Mouse (Mus musculus) cerebellum, postnatal 14 days (tissue): ENCODE results near the gene Ern2.

ENCODE experiments used
- DNase-seq, 2 experiments: peaks; one replicate each; pipeline ENCODE4 v3.0.0; 2021; ENCODE audit warnings: mixed read lengths in 2 of 2

Ern2 gene

GRCm38 (mm10) chr7:122158915-122159902 is 26.8 kb downstream of the Ern2 start, which contains the start of gene Plk1:
Gene Plk1 (plus strand): TSS chr7:122159439.
- DNase-seq = peak; percentile 83 to 85

DNA sequence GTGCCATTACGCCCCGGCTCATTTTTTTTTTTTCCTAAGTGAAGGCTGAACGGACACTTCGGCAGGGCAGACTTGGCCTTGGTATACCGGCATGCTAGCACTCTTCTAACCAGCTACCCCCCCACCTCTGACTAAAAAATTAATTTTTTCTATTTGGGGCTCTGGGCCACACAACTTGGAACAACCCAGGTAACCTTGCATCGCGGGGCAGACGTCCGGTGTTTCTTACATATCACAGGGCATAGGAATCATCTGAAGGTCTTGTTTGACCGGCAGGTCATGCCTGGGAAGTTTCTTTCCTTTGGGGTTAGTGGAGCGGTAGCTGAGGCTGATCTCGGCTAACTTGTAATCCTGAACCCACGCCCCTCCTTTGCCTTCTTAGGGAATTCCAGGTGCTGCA is 27.5 kb downstream of the Ern2 start:
- DNase-seq = peak in 1 of 2 experiments; percentile 6

DNA sequence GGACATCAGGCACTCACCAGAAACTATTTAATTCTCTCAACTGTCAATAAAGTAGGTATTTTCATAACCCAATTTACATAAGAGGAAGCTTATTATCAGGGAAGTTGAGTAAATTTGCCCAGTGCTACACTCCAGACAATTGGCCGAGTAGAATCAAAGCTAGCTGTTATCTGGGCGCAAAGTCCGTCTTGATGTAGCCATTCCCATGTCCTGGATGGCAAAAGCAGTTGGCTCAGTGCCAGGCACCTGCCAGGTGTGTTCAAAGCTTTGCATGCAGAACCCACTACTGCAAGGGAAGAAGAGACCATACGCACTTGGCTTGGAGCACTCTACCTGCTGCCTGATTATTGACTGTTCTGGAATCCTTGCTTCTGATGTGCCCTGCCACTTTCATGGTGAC is 33.5 kb downstream of the Ern2 start:
- DNase-seq = peak in 1 of 2 experiments; percentile 9

DNA sequence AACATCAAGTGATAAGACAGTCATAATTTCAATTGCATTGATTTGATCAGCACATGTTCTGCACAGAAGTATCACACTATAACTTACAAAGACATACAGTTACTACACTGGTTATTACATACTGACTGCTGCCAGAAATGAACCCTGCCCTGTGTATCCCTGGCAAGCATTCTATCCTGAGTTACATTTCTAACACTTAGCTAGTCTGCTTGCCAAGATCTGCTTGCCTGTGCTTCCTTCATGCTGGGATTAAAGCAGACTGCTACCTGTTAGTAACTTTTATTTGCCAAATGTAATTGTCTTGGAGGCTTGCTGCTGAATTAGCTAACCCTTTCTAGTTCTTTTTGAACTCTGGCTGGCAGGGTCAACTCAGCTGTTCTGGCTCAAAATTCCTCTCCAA is 45.0 kb downstream of the Ern2 start:
- DNase-seq = no peak

DNA sequence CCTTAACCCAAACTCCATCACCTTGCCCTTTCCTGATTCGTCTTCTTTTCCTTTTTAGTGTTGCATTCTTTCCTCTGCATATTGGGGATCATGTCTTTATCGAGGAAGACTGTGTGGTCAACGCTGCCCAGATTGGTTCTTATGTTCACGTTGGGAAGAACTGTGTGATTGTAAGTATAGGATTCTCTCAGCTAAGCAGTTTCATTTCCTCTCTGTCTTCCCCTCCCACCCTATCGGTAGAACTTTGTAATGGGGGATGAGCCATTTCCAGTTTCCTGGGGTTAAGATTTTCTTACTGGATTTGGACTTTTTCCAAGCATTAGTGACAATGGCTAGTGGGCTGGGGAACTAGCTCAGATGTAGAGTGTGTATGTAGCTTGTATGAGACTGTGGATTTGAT is 47.8 kb downstream of the Ern2 start:
- no peak for DNase-seq

- DNase-seq = no peak
Measured at GRCm38 (mm10) chr7:122137071-122137470, 48.9 kb downstream of the Ern2 start.

- DNase-seq = peak; percentile 10 to 46
Measured at GRCm38 (mm10) chr7:122135070-122135469, 50.9 kb downstream of the Ern2 start.

GRCm38 (mm10) chr7:122133338-122133625 is 52.7 kb downstream of the Ern2 start:
- DNase-seq = no peak

DNA sequence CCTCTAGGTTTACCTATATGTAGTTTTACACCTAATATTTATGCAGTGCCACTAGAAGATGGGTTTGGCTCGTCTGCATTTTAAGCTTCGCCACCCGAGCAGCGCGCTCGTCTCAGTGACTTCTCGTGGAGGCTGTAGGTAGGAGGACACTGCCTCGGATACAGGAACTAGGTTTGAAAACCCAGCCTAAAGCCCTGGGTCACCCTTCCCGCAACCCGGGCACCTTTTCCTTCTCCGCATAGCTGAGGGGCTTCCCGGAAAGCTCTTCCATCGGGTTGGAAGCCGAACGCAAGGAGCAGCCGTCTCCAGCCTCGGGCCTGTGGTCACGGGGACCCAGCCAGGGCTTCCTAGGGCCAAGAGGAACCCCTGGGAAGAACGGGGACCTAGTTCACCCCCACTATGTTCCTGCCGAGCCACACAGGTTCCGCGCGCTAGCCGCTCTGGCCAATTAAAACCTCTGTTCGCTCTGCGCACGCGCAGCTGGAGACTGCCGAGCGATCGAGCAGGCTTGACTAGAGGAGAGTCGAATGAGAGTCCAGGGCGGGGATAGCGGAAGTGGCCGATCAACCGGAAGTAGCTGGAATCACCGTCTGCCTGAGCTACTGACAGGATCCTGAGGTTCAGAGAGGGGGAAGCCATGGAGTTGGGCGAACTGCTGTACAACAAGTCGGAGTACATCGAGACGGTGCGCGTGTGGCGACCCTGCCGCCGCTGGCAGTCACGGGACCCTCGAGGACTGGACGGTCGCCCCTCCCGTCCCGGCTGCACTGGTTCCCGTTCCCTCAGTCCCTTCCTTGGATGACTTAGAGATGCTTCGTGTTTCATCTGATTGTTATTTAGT is 53.3 kb downstream of the Ern2 start, which contains the start of the genes Palb2 and Dctn5:
Palb2 (minus strand) TSS at position 489 of the 841 bp plus-strand sequence.
Dctn5 (plus strand) TSS at position 545 of the 841 bp plus-strand sequence.
- peak; percentile 98 for DNase-seq

GRCm38 (mm10) chr7:122131834-122132233 is 54.2 kb downstream of the Ern2 start:
- no peak for DNase-seq

- DNase-seq = no peak
Measured at GRCm38 (mm10) chr7:122126946-122127345, 59.1 kb downstream of the Ern2 start.

- DNase-seq = no peak
Measured at GRCm38 (mm10) chr7:122125636-122126035, 60.4 kb downstream of the Ern2 start.

DNA sequence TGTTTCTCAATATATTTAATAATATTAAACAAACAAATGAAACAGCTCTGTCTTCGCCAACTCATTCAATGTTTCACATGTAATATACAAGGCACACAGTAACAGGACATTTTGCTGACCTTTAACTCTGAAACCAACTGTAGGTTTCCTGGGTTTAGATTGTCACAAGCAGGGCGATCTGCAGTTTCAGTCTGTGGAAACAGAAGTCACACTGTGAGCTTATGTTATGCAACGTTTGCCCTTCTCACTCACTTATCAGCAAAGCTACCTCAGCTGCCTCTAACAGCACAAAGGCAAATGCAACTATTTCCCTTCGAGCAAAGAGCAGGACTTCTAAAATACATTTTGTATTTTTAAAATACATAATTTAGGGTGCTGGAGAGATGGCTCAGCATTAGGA is 62.5 kb downstream of the Ern2 start:
- DNase-seq = no peak
